Mouse (Mus musculus): ENCODE results near the gene Sugp2.

GRCm38 (mm10) chr8:70281001-70281400 lies 47.0 kb downstream of the Sugp2 start:
- TF ChIP-seq CTCF (IDR thresholded peaks at IDR 0.05; ENCODE audit: borderline replicate concordance, insufficient read depth, low read length), result no peak
- TF ChIP-seq POLR2A (IDR thresholded peaks at IDR 0.05; ENCODE audit: low read depth, low read length), result no peak

All from embryonic fibroblast, embryonic 13.5 days (primary cell).